Mouse (Mus musculus): ENCODE measurements around the gene Clca3a1. TPM values are rescaled to one million over a fixed set of nuclear protein-coding genes. Genes with fewer than 3 reads are reported as not detected.

Clca3a1 gene
- 0.33 and 0.39 TPM in 2 replicates for polyA plus RNA-seq (2012)

DNA sequence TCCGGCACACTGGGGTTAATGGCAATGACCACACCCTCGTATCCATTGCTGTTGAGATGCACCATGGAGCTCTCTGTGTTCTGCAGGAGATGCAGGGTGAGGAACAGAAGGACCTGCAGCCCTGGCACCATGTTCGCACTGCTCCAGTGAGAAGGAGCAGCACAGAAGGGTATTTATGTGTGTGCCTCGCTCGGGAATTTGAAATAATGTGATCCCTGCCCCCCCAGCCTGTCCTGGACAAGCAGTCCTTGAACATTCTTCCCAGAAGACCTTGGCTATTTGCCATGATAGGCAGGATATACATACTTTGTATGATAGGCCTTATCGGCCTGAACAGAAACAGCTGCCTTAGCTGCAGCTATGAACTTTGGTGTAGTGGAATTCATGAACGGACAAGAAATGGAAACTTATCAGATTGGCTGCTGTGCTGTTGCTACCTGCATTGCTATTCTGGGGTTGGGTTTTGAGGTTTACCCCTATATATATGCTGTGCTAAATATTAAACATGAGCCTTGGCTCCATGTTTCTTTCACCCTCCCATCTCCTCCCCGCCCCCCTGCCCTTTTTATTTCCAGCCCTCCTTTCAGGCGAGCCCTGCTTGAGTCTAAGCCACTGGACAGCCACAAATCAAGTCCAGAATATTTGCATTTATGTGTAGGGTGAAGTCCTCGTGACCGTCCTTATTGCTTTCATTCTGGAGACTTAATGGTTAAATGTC, at the start of gene Clca3a1:
TSS of gene Clca3a1 (minus strand) at position 386 of the 718 bp plus-strand sequence.

DNA sequence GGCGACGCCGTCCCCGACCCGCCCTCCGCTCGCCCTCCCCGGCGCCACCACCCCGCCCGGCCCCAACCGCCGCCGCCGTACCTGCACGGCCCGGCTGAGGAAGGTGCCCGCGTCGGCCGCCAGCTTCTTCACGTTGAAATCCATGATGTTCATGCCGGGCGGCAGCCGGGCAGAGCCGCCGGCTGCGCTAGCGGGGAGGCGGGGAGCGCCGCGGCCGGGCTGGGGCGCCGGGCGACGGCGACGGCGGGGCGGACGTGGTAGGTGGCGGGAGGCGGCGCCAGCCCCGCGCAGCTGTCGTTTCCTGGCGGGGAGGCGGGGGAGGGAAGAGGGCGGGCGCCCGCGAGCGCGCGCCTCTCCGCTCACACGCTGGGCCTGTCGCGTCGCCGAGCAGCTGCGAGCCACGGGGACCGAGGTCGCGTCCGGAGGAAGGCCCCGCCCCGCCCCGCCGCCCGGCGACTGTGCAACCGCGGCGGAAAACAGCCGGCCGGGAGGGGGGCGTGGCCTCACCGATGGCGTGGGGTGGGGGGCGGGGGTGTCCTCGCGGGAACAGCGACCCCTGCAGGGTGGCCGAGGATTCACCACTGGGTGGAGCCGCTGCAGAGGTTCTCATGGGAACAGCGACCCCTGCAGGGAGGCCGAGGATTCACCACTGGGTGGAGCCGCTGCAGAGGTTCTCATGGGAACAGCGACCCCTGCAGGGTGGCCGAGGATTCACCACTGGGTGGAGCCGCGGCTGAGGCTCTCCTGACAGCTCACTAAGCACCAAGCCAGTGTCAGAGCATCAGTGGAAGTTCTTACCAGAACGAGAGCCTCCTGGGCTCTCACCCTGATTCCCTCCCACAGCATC, 40.7 kb downstream of the Clca3a1 start, which contains the start of gene Sh3glb1:
TSS of gene Sh3glb1 (minus strand) at position 435 of the 847 bp plus-strand sequence.

Other genes with a start within 250 kb of the Clca3a1 start
- 2.2 and 4.7 TPM in 2 replicates for gene Hs2st1, start 190.8 kb downstream of the Clca3a1 start, polyA plus RNA-seq (2012)
- gene Selenof, start 190.7 kb downstream of the Clca3a1 start, polyA plus RNA-seq (2012), result 30.9 and 32.8 TPM in 2 replicates
- gene Sh3glb1, start 40.6 kb downstream of the Clca3a1 start, polyA plus RNA-seq (2012), result 26.2 and 35.3 TPM in 2 replicates
- gene Clca3a2, start 58.5 kb upstream of the Clca3a1 start, polyA plus RNA-seq (2012), result not detected in 2 replicates
- not detected in 2 replicates for gene Clca3b, start 88.4 kb upstream of the Clca3a1 start, polyA plus RNA-seq (2012)
- not detected in 2 replicates for gene Clca4b, start 171.6 kb upstream of the Clca3a1 start, polyA plus RNA-seq (2012)
- not detected in 2 replicates for gene Clca4a, start 214.1 kb upstream of the Clca3a1 start, polyA plus RNA-seq (2012)

Data from megakaryocyte-erythroid progenitor cell, adult 5 weeks (primary cell).